Mouse (Mus musculus) liver, embryonic 12.5 days (tissue): Measurements from ENCODE around the gene Hoxa10. TPM values are rescaled to one million over a fixed set of nuclear protein-coding genes. Genes with fewer than 3 reads are reported as not detected.

Experiments
- ATAC-seq: fragments of 200-750 bp; cut with Nextera tagmentation; 2 replicates; pipeline ENCODE4 v1.8.0; 2017; ENCODE audit warnings: moderate number of reproducible peaks, mild to moderate bottlenecking, moderate library complexity
- H3K27ac ChIP-seq: fragments of 300-500 bp; sonication (generic); 2 replicates; pipeline ENCODE4 v1.5.1; 2016; ENCODE audit warnings: mild to moderate bottlenecking
- H3K27me3 ChIP-seq: fragments of 300-500 bp; sonication (generic); replicated peaks from 2 replicates; pipeline ENCODE4 v1.6.1; 2016; ENCODE audit warnings: mild to moderate bottlenecking, moderate library complexity
- H3K36me3 ChIP-seq: fragments of 300-500 bp; sonication (generic); 2 replicates; pipeline ENCODE4 v1.6.1; 2016; ENCODE audit warnings: mild to moderate bottlenecking, moderate library complexity
- H3K4me1 ChIP-seq: fragments of 300-500 bp; sonication (generic); 2 replicates; pipeline ENCODE4 v1.6.1; 2016
- H3K4me2 ChIP-seq: fragments of 300-500 bp; sonication (generic); 2 replicates; pipeline ENCODE4 v1.6.1; 2016; ENCODE audit warnings: mild to moderate bottlenecking, moderate library complexity
- H3K4me3 ChIP-seq: fragments of 300-500 bp; sonication (generic); 2 replicates; pipeline ENCODE4 v1.5.1; 2016; ENCODE audit warnings: mild to moderate bottlenecking, moderate library complexity
- H3K9ac ChIP-seq: fragments of 300-500 bp; sonication (generic); 2 replicates; pipeline ENCODE4 v1.6.1; 2016; ENCODE audit warnings: mild to moderate bottlenecking, moderate library complexity
- H3K9me3 ChIP-seq: fragments of 300-500 bp; sonication (generic); replicated peaks from 2 replicates; pipeline ENCODE4 v1.6.1; 2016; ENCODE audit warnings: mild to moderate bottlenecking, moderate library complexity
- WGBS: fragments of 180-500 bp; shearing (Covaris S2); methylation state at CpG from one replicate; pipeline ENCODE4 v1.1.7; 2016; ENCODE audit not compliant: insufficient replicate concordance; 5-methylcytosine and 5-hydroxymethylcytosine counted together
- polyA plus RNA-seq: library from polyadenylated mRNA; unstranded; fragments of >200 nt; fragmentation: Nextera tagmentation; extraction: Ambion mirVana; gene quantifications from 2 replicates; pipeline ENCODE4 v1.2.1, GENCODE M21; 2016

Hoxa10 gene
- polyA plus RNA-seq, 1 experiment from 2014 or later: 0.44 TPM

DNA sequence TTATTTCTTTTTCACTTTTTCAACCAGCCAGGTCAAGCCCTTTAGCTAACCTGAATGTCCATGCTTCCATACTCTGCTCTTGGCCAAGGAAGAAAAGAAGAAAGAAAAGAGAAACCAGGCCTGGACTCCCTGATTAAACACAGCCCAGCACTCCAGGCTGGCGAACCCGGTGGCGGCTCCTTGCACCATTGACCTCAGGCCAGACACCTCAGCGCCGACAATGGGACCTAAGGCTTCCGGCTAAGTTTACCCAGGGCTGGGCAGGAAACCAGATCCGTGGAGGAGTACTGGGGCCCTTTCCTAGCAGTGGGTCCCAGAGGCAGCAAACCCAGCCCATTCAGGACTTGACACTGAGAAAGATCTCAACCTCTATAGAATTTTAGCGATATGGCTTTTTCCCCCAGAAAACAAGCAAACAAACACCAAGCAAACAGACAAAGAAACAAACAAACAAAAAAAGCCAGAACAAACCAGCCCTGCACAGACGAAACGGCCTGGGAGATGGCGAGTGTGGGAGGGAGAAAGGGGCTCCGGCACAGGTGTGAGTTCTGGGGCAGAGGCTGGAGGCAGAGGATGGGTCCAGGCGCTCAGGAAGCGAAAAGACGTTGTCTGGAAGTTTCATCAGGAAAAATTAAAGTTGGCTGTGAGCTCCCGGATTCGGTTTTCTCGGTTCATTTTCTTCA, 8.6 kb downstream of the Hoxa10 start:
- Histone ChIP-seq H3K27me3 (peaks cover 97% of the 10 kb centered on the region), H3K4me1 (no peaks in the 10 kb centered on the region), H3K9me3 (no peaks in the 10 kb centered on the region), H3K36me3 (no peaks in the 10 kb centered on the region), H3K4me2 (no peak overlapping the region), H3K4me3 (no peak overlapping the region), H3K9ac (no peak overlapping the region), H3K27ac (no peak overlapping the region)
- WGBS: 3% methylated on average over 18 of the region's 18 CpGs
- no peak for ATAC-seq

DNA sequence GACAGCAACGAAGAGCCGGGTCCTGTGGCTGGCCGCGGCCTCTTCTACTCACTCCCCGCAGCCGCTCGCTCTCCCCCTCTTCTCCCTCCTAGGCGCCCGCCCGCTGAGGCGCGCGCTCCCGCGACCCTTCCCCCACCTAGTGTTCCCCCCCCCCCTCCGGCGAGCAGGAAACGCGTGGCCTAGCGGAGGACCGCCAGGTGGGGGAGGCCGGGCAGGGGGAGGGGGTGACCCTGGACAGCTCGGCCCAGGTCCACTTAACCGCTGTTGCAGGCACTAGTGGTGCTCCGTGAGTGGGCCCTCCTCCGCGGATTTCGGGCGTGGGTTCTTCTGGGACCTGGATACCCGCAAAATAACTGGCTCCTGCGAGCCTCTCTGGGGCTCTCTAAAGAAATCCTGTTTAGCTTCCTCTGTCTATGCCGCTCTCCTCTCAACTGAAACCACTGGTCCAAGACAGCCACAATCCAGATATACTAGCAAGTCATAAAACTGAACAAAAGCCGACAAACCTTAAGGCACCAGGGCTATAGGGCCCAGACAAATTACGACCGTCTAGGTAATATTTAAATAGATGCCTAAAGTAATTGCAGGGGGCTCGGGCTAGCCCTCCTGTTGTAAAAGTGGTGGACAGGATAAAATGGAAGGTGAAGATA, 10.0 kb downstream of the Hoxa10 start, which contains the start of gene Hoxa9:
Gene Hoxa9, minus strand, starts transcription at position 574 of the 650 bp plus-strand sequence.
- WGBS: 2% methylated on average over 24 of the region's 36 CpGs
- Histone ChIP-seq H3K4me2 (peak within 1 kb of the TSS; percentile 14; the same call in 1 of the 2 replicates), H3K4me1 (no peaks in the 10 kb centered on the region), H3K27me3 (peaks cover 97% of the 10 kb centered on the region), H3K4me3 (peak within 1 kb of the TSS; percentile 15), H3K9me3 (no peaks in the 10 kb centered on the region), H3K27ac (no peak within 1 kb of the TSS), H3K9ac (no peak within 1 kb of the TSS), H3K36me3 (no peaks in the 10 kb centered on the region)
- ATAC-seq: no peak

DNA sequence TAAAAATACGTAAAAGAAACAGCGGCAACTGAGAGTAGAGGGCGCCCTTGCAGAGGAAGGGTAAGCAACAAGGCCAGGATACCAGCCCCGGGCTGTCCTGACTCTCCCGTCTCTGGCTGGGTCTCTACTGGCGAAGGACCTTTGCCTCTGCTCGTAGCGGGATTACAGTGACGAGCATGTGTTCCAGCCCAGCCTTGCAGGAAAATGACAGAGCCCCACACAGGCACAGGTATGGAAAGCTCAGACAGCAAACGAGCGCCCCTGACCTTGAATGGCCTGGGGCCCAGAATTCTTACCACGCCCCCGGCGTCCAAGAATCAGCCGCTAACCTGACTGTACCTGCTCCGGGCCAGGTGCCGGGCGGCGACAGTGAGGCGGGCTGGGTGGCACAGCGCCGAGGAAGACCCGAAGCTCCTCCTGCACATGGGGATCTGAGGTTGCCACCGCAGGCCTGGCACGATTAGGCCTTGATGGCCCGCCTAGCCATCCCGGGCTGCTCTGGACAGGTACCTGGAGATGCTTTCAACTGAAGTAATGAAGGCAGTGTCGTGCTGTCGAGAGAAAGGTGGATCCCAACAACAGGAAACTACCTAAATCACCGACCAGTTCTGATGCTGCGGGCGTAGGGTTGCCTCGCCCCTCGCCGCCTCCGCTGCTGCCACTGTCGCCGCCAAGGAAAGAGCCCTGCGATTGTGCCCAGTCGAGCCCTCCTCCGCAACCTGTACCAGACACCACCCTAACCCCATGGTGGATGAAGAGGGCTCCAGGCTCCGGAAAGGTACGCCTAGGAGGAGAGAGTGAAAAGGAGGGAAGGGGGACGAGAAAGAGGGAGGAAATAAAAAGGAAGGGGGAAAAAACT, 10.9 kb downstream of the Hoxa10 start:
- peaks cover 97% of the 10 kb centered on the region for H3K27me3 ChIP-seq
- ATAC-seq: no peak
- H3K36me3 ChIP-seq: no peaks in the 10 kb centered on the region
- 3% methylated on average over 44 of the region's 44 CpGs for WGBS
- H3K27ac ChIP-seq: no peak overlapping the region
- no peaks in the 10 kb centered on the region for H3K4me1 ChIP-seq
- peak overlapping the region; percentile 12; the same call in 1 of the 2 replicates for H3K4me2 ChIP-seq
- no peaks in the 10 kb centered on the region for H3K9me3 ChIP-seq
- no peak overlapping the region for H3K9ac ChIP-seq
- peak overlapping the region; percentile 15; the same call in 1 of the 2 replicates for H3K4me3 ChIP-seq

DNA sequence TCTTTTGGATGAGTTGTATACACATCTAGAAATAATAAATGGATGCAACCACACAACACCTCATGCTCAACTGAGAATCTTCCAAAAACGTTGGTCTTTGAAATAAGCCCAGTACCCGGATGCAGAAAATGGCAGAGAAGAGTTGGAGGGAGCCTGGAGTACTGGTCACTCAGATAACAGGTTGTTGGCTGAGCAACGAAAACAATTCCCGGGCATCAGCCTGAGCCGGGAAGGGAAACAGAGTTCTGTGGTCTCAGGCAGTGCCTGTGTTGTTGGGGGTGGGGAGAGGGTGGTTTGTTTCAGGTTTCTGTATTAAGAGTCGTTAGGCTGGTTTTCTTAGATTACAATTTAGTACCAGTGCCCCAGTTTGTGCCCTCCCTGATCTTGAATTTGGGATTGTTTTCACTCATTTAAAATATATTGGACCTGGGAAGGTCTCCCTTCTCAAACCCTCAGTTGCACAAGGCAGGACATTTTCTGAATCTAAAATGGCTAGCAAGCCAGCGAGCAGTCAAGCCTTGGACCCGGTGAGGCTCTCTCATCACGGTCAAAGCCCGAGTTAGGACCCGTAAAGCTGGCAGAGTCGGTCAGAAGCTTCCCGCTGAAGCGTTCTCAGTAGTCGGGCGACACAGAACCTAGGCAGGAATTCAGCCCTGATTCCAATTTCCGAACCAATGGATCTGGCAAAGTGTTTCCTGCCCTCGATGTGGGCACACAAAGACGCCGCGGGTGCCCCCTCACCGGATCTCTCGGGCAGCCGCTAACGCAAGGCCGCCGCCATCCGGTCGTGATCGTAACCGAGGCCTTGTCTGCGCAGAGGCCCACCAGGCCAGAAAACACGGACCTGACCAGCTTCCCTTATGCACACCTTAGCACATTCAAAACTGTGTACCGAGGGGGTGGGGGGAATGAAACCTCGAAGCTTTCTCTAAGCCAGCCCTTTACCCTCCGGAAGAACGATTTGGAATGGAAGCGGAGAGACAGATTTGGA, 11.9 kb downstream of the Hoxa10 start:
- H3K4me3 ChIP-seq: peak overlapping the region; percentile 9; the same call in 1 of the 2 replicates
- H3K27me3 ChIP-seq: peaks cover 97% of the 10 kb centered on the region
- 2% methylated on average over 38 of the region's 38 CpGs for WGBS
- no peak overlapping the region for H3K9ac ChIP-seq
- no peak overlapping the region for H3K27ac ChIP-seq
- ATAC-seq: no peak
- H3K4me1 ChIP-seq: no peaks in the 10 kb centered on the region
- no peaks in the 10 kb centered on the region for H3K9me3 ChIP-seq
- no peaks in the 10 kb centered on the region for H3K36me3 ChIP-seq
- peak overlapping the region; percentile 22; the same call in 1 of the 2 replicates for H3K4me2 ChIP-seq

DNA sequence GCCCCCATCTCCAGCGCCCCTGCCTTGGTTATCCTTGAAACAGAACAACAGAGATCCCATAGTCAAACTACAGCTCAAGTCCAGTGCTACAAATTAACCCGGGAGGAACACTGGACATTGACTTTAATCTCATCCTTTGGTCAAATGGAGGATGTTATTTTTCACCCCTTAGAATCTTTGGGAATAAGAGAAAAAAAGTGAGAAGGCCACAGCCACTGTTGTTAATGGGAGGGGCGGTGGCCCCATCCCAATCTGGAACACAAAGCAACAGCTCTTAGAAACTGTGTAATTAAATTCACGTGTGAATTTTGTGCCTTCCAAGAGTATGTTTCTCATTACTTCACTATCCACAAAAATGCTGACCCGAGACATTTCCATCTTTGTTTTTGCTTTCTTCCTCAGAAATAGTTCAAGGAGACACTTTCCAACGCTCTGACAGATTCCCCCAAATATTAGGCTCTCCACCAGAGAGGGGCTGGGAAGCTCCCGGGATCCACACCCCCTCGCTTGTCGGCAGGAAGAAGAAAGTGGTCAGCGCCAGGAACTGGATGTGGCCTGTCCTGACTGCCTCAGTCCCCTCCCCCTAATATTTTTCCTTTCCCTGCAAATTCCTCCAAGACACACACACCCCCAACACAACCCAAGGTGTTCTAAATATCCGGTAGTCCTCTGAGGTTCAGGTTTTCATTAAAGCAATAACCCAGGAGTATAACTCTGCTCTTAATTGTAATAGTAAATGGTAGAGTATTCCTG, 13.0 kb downstream of the Hoxa10 start:
- ATAC-seq: no peak
- Histone ChIP-seq H3K9ac (no peak overlapping the region), H3K36me3 (no peaks in the 10 kb centered on the region), H3K4me3 (no peak overlapping the region), H3K4me1 (no peaks in the 10 kb centered on the region), H3K4me2 (no peak overlapping the region), H3K27me3 (peaks cover 97% of the 10 kb centered on the region), H3K9me3 (no peaks in the 10 kb centered on the region), H3K27ac (no peak overlapping the region)
- WGBS: 7% methylated on average over 11 of the region's 11 CpGs

DNA sequence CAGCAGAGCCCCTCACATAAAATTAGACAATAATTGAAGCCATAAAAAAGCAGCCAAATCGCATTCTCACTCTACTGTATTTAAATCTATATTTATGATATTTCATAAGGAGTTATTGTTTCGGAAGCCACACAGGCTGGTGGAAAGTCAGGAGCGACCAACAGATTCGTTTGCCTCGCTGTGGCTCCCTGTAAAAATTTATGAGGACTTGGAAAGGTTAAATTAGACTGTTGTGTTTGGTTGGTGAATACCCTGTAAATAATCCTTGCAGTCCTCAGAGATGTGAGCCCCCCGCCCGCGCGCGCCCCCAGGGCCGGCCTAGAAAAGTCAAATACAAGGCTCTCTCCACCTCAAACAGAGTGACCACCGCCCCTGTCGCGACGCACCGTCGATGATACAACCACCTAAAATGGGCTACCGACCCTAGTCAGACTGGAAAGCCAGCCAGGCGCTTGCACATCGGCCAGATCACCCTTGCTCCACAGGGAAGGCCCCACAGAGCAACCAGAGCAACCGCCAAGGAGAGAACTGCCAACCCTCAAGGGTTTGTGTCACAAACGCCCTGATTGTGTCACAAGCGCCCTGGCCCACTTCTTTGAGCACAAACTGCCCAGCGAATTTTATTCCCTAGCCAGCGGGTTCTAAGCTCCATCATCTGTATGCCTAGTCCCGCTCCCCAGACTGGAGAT, 13.9 kb downstream of the Hoxa10 start:
- H3K9me3 ChIP-seq: no peaks in the 10 kb centered on the region
- H3K4me1 ChIP-seq: peaks cover 5% of the 10 kb centered on the region
- no peak overlapping the region for H3K4me3 ChIP-seq
- 7% methylated on average over 26 of the region's 26 CpGs for WGBS
- no peak for ATAC-seq
- H3K27me3 ChIP-seq: peaks cover 97% of the 10 kb centered on the region
- H3K4me2 ChIP-seq: peak overlapping the region; percentile 34; the same call in 1 of the 2 replicates
- no peak overlapping the region for H3K9ac ChIP-seq
- no peaks in the 10 kb centered on the region for H3K36me3 ChIP-seq
- H3K27ac ChIP-seq: no peak overlapping the region

DNA sequence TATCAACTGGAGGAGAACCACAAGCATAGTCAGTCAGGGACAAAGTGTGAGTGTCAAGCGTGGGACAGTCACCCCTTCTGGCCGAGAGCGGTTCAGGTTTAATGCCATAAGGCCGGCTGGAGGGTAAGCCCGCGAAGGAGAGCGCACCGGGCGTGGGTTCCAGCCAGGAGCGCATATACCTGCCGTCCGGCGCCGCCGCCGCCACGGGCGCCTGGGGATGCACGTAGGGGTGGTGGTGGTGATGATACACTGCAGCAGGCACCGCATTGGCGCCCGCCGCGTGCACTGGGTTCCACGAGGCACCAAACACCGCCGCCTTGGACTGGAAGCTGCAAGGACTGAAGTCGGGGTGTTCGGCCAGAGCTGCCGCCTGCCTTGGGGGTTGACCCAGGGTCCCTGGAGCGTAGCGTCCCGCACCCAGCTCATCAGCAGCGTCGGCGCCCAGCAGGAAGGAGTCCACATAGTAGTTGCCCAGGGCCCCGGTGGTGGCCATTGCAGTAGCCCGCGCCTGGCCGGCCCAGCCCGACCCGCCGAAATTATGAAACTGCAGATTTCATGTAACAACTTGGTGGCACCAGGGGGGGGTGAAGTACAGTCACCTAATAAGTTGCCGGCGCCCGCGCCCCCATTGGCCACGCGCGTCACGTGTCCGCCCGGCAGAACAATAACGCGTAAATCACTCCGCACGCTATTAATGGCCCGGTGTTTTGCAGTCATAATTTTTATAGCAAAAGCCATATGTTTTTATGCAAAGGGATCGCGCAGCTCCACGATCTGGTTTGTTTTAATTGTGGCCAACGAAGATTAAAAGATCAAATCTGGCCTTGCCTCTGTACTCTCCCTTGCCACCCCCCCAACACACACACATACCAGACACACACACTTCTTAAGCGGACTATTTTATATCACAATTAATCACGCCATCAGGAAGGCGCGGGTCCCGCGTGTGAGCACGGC, 14.8 kb downstream of the Hoxa10 start:
- WGBS: 4% methylated on average over 69 of the region's 69 CpGs
- H3K27ac ChIP-seq: no peak overlapping the region
- H3K9ac ChIP-seq: no peak overlapping the region
- H3K4me1 ChIP-seq: peaks cover 12% of the 10 kb centered on the region
- H3K9me3 ChIP-seq: no peaks in the 10 kb centered on the region
- H3K27me3 ChIP-seq: peaks cover 99% of the 10 kb centered on the region
- H3K36me3 ChIP-seq: no peaks in the 10 kb centered on the region
- H3K4me3 ChIP-seq: peak overlapping the region; percentile 25
- H3K4me2 ChIP-seq: peak overlapping the region; percentile 34
- ATAC-seq: no peak

DNA sequence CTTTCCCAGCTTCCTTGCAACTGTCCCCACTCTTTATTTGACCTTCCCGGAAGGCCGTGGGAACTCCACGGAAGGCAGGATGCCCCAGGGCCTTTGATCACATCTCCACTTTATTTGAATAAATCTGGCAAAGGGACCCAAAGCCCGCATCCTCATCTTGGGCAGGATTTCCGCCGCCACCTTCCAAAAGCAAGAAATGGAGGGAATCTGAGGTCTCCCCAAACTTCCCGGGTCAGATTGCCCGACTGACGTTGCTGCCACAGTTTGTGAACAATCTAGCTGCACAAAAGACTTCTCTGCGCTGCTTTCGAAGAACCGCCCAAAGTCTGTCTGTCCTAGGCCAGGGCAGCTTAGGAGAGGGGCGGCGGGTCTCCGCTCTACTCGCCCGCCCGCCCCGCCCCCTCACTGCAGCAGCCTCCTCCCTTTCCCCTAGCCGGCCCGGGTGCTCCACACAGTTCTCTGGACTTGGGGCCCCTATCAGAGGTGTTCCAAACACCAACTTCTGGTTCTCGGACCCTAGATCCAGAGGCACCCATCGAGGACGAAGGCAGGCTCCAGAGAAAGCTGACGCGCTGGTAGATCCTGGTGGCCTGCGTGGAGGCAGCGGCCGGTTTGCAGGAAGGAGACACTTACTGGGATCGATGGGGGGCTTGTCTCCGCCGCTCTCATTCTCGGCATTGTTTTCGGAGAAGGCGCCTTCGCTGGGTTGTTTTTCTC, 15.6 kb downstream of the Hoxa10 start:
- H3K4me3 ChIP-seq: peak overlapping the region; percentile 25
- 2% methylated on average over 36 of the region's 36 CpGs for WGBS
- no peak for ATAC-seq
- H3K9ac ChIP-seq: no peak overlapping the region
- no peak overlapping the region for H3K27ac ChIP-seq
- H3K4me1 ChIP-seq: peaks cover 12% of the 10 kb centered on the region
- H3K27me3 ChIP-seq: peaks cover 99% of the 10 kb centered on the region
- no peaks in the 10 kb centered on the region for H3K9me3 ChIP-seq
- no peaks in the 10 kb centered on the region for H3K36me3 ChIP-seq
- H3K4me2 ChIP-seq: peak overlapping the region; percentile 34
